Mouse (Mus musculus) G1E (cell line): Measurements from ENCODE around the gene Ptgr1.

ENCODE experiments used
- CTCF ChIP-seq: IDR thresholded peaks from 2 replicates; pipeline ENCODE4 v1.5.1; 2012; ENCODE audit warnings: low read depth, low read length, inconsistent platforms, mixed read lengths
- GATA1 ChIP-seq: IDR thresholded peaks from 2 replicates; pipeline ENCODE4 v1.6.1; 2012; ENCODE audit warnings: borderline replicate concordance, low read length, inconsistent platforms, mixed read lengths
- GATA2 ChIP-seq: IDR thresholded peaks from 2 replicates; pipeline ENCODE4 v1.6.1; 2012; ENCODE audit warnings: low read depth, low read length, inconsistent platforms, borderline replicate concordance
- POLR2AphosphoS5 ChIP-seq: IDR thresholded peaks from 2 replicates; pipeline ENCODE4 v1.6.1; 2012; ENCODE audit warnings: low read depth, low read length, inconsistent platforms; ENCODE audit not compliant: insufficient replicate concordance
- TAL1 ChIP-seq: conservative IDR thresholded peaks from 2 replicates; pipeline ENCODE4 v1.6.1; 2012; ENCODE audit warnings: low read depth, low read length, inconsistent platforms, mixed read lengths

GRCm38 (mm10) chr4:59009696-59010095 lies 22.8 kb upstream of the Ptgr1 start:
- TF ChIP-seq GATA2 (no peak), CTCF (no peak), GATA1 (no peak), POLR2AphosphoS5 (no peak), TAL1 (no peak)
